Mouse (Mus musculus): ENCODE measurements around the gene Sh2b1.

- no peak for TF ChIP-seq CTCF (IDR thresholded peaks at IDR 0.05; ENCODE audit: low read depth)
- no peak for TF ChIP-seq EP300 (optimal IDR thresholded peaks at IDR 0.05)
Measured at GRCm38 (mm10) chr7:126453861-126454260, 21.4 kb downstream of the Sh2b1 start.
